Mouse (Mus musculus): ENCODE data around the gene Btbd9. TPM values are rescaled to one million over a fixed set of nuclear protein-coding genes. Genes with fewer than 3 reads are reported as not detected.
A peak's percentile ranks its signal among the peaks of the same experiment; 100 is the strongest.
"Not testable (repeated sequence)": the region's sequence is repeated elsewhere in the genome, so short reads cannot be mapped to it uniquely, and the experiment has no call there.

Btbd9 gene
- total RNA-seq, 2 experiments from 2014 or later = 117 TPM

- DNase-seq (ENCODE audit: low spot score in 2 of 2) = no peak
These were observed 13.5 kb downstream of the Btbd9 start for GRCm38 (mm10) chr17:30562770-30563169.

- peak; percentile 48 to 54 for DNase-seq (ENCODE audit: low spot score in 2 of 2)
These were observed 16.8 kb downstream of the Btbd9 start for GRCm38 (mm10) chr17:30559536-30559935.

- no peak for DNase-seq (ENCODE audit: low spot score in 2 of 2)
These were observed 17.7 kb downstream of the Btbd9 start for GRCm38 (mm10) chr17:30558623-30559022.

- no peak for DNase-seq (ENCODE audit: low spot score in 2 of 2)
These were observed 19.8 kb downstream of the Btbd9 start for GRCm38 (mm10) chr17:30556512-30556911.

- DNase-seq (ENCODE audit: low spot score in 2 of 2) = peak in 1 of 2 experiments; percentile 60
These were observed 23.0 kb downstream of the Btbd9 start for GRCm38 (mm10) chr17:30553027-30553937.

- no peak for DNase-seq (ENCODE audit: low spot score in 2 of 2)
These were observed 25.5 kb downstream of the Btbd9 start for GRCm38 (mm10) chr17:30550774-30551107.

- DNase-seq (ENCODE audit: low spot score in 2 of 2) = no peak
These were observed 26.2 kb downstream of the Btbd9 start for GRCm38 (mm10) chr17:30549899-30550773.

GRCm38 (mm10) chr17:30539098-30539497 lies 37.2 kb downstream of the Btbd9 start:
- DNase-seq (ENCODE audit: low spot score in 2 of 2) = peak; percentile 68 to 77

- DNase-seq (ENCODE audit: low spot score in 2 of 2) = no peak
These were observed 39.6 kb downstream of the Btbd9 start for GRCm38 (mm10) chr17:30536651-30537050.

- no peak for DNase-seq (ENCODE audit: low spot score in 2 of 2)
These were observed 43.2 kb downstream of the Btbd9 start for GRCm38 (mm10) chr17:30533098-30533497.

GRCm38 (mm10) chr17:30530542-30530940 lies 45.7 kb downstream of the Btbd9 start:
- DNase-seq (ENCODE audit: low spot score in 2 of 2) = no peak

- DNase-seq (ENCODE audit: low spot score in 2 of 2) = no peak
These were observed 46.4 kb downstream of the Btbd9 start for GRCm38 (mm10) chr17:30529632-30530541.

- no peak for DNase-seq (ENCODE audit: low spot score in 2 of 2)
These were observed 50.6 kb downstream of the Btbd9 start for GRCm38 (mm10) chr17:30525405-30526295.

GRCm38 (mm10) chr17:30524451-30524850 lies 51.8 kb downstream of the Btbd9 start:
- DNase-seq (ENCODE audit: low spot score in 2 of 2) = peak; percentile 59 to 75

- DNase-seq (ENCODE audit: low spot score in 2 of 2) = no peak
These were observed 52.5 kb downstream of the Btbd9 start for GRCm38 (mm10) chr17:30523783-30524182.

GRCm38 (mm10) chr17:30522406-30523078 lies 53.7 kb downstream of the Btbd9 start:
- no peak for DNase-seq (ENCODE audit: low spot score in 2 of 2)

GRCm38 (mm10) chr17:30519172-30519512 lies 57.1 kb downstream of the Btbd9 start:
- DNase-seq (ENCODE audit: low spot score in 2 of 2) = not testable (repeated sequence)

- DNase-seq (ENCODE audit: low spot score in 2 of 2) = no peak
These were observed 57.7 kb downstream of the Btbd9 start for GRCm38 (mm10) chr17:30518431-30519171.

All from layer of hippocampus, postnatal 14 days (tissue).